Mouse (Mus musculus): ENCODE measurements around the gene Gm9803.
"Not testable (repeated sequence)": the region's sequence is repeated elsewhere in the genome, so short reads cannot be mapped to it uniquely, and the experiment has no call there.

Gene Gm9803

GRCm38 (mm10) chr10:43523931-43524330, at the start of gene Gm9803:
Gm9803 (plus strand) TSS chr10:43524084.
- DNase-seq (ENCODE audit: low read depth), result not testable (repeated sequence)

GRCm38 (mm10) chr10:43475376-43475775, 48.5 kb upstream of the Gm9803 start:
- DNase-seq (ENCODE audit: low read depth), result no peak

GRCm38 (mm10) chr10:43477459-43477858, 46.4 kb upstream of the Gm9803 start:
- DNase-seq (ENCODE audit: low read depth), result no peak

GRCm38 (mm10) chr10:43477865-43478681, 45.8 kb upstream of the Gm9803 start:
- no peak for DNase-seq (ENCODE audit: low read depth)

GRCm38 (mm10) chr10:43478751-43479435, 45.0 kb upstream of the Gm9803 start, which contains the start of gene Bend3:
Bend3 (plus strand) TSS chr10:43478831.
- no peak for DNase-seq (ENCODE audit: low read depth)

- peak; percentile 58 for DNase-seq (ENCODE audit: low read depth)
Observed at GRCm38 (mm10) chr10:43479436-43480157, 44.3 kb upstream of the Gm9803 start.

- DNase-seq (ENCODE audit: low read depth), result no peak
Observed at GRCm38 (mm10) chr10:43480227-43480849, 43.5 kb upstream of the Gm9803 start.

- no peak for DNase-seq (ENCODE audit: low read depth)
Observed at GRCm38 (mm10) chr10:43481179-43481578, 42.7 kb upstream of the Gm9803 start.

- DNase-seq (ENCODE audit: low read depth), result no peak
Observed at GRCm38 (mm10) chr10:43482021-43482420, 41.9 kb upstream of the Gm9803 start.

- DNase-seq (ENCODE audit: low read depth), result no peak
Observed at GRCm38 (mm10) chr10:43483426-43483995, 40.4 kb upstream of the Gm9803 start.

- no peak for DNase-seq (ENCODE audit: low read depth)
Observed at GRCm38 (mm10) chr10:43485751-43486268, 38.1 kb upstream of the Gm9803 start.

GRCm38 (mm10) chr10:43487441-43488010, 36.4 kb upstream of the Gm9803 start:
- DNase-seq (ENCODE audit: low read depth), result no peak

GRCm38 (mm10) chr10:43488258-43488657, 35.6 kb upstream of the Gm9803 start:
- DNase-seq (ENCODE audit: low read depth), result no peak

- no peak for DNase-seq (ENCODE audit: low read depth)
Observed at GRCm38 (mm10) chr10:43489139-43489538, 34.7 kb upstream of the Gm9803 start.

GRCm38 (mm10) chr10:43489550-43489949, 34.3 kb upstream of the Gm9803 start:
- no peak for DNase-seq (ENCODE audit: low read depth)

- no peak for DNase-seq (ENCODE audit: low read depth)
Observed at GRCm38 (mm10) chr10:43490034-43490433, 33.9 kb upstream of the Gm9803 start.

GRCm38 (mm10) chr10:43490846-43491245, 33.0 kb upstream of the Gm9803 start:
- DNase-seq (ENCODE audit: low read depth), result no peak

GRCm38 (mm10) chr10:43502599-43502998, 21.3 kb upstream of the Gm9803 start:
- no peak for DNase-seq (ENCODE audit: low read depth)

GRCm38 (mm10) chr10:43504291-43504690, 19.6 kb upstream of the Gm9803 start:
- DNase-seq (ENCODE audit: low read depth), result no peak

GRCm38 (mm10) chr10:43507051-43507450, 16.8 kb upstream of the Gm9803 start:
- no peak for DNase-seq (ENCODE audit: low read depth)

- no peak for DNase-seq (ENCODE audit: low read depth)
Observed at GRCm38 (mm10) chr10:43509228-43509627, 14.7 kb upstream of the Gm9803 start.

All from c-Kit-positive CD71-negative TER-119-negative erythroid progenitor cells, embryonic 14.5 days (primary cell).